Mouse (Mus musculus) heart, embryonic 14.5 days (tissue): ENCODE results near the gene Def8. TPM values are rescaled to one million over a fixed set of nuclear protein-coding genes. Genes with fewer than 3 reads are reported as not detected.

Experiments used
- ATAC-seq: fragments of 200-750 bp; cut with Nextera tagmentation; 2 replicates; pipeline ENCODE4 v1.8.0; 2017; ENCODE audit warnings: low read depth, moderate TSS enrichment; ENCODE audit not compliant: insufficient number of reproducible peaks, insufficient read depth, low FRiP score
- H3K27ac ChIP-seq, 2 experiments: fragments of 200-500 bp in 1 of 2; fragments of 300-500 bp in 1 of 2; sonication (generic) in 1 of 2; replicated peaks in 1 of 2; 2 replicates each; pipeline ENCODE4 v1.5.1; 2012 to 2014; ENCODE audit warnings: low read depth in 2 of 2, low read length in 2 of 2, control low read depth in 1 of 2, mild to moderate bottlenecking in 1 of 2, mixed read lengths in 1 of 2; ENCODE audit not compliant: control insufficient read depth in 1 of 2, insufficient read depth in 1 of 2
- H3K27me3 ChIP-seq: fragments of 300-500 bp; sonication (generic); 2 replicates; pipeline ENCODE4 v1.6.1; 2014; ENCODE audit warnings: mild to moderate bottlenecking, low read length, control low read depth; ENCODE audit not compliant: control insufficient read depth, insufficient read depth
- H3K36me3 ChIP-seq: fragments of 300-500 bp; sonication (generic); 2 replicates; pipeline ENCODE4 v1.6.1; 2014; ENCODE audit warnings: mild to moderate bottlenecking, control low read depth, low read length, mixed read lengths; ENCODE audit not compliant: control insufficient read depth, insufficient read depth
- H3K4me1 ChIP-seq, 2 experiments: fragments of 200-500 bp in 1 of 2; fragments of 300-500 bp in 1 of 2; sonication (generic) in 1 of 2; 2 replicates each; pipeline ENCODE4 v1.6.1; 2012 to 2014; ENCODE audit warnings: low read length in 2 of 2, control low read depth in 1 of 2, mixed read lengths in 1 of 2; ENCODE audit not compliant: control insufficient read depth in 2 of 2, insufficient read depth in 2 of 2
- H3K4me2 ChIP-seq: fragments of 300-500 bp; sonication (generic); 2 replicates; pipeline ENCODE4 v1.6.1; 2014; ENCODE audit warnings: mild to moderate bottlenecking, low read length
- H3K4me3 ChIP-seq, 2 experiments: fragments of 200-500 bp in 1 of 2; fragments of 300-500 bp in 1 of 2; sonication (generic) in 1 of 2; 2 replicates each; pipeline ENCODE4 v1.5.1; 2012 to 2014; ENCODE audit warnings: low read length in 2 of 2, mild to moderate bottlenecking in 2 of 2, control low read depth in 1 of 2, low read depth in 1 of 2, moderate library complexity in 1 of 2; ENCODE audit not compliant: control insufficient read depth in 1 of 2, insufficient read depth in 1 of 2
- H3K9ac ChIP-seq: fragments of 300-500 bp; sonication (generic); 2 replicates; pipeline ENCODE4 v1.6.1; 2014; ENCODE audit warnings: mild to moderate bottlenecking, low read length
- H3K9me3 ChIP-seq: fragments of 300-500 bp; sonication (generic); 2 replicates; pipeline ENCODE4 v1.6.1; 2016; ENCODE audit warnings: low read length, control low read depth; ENCODE audit not compliant: control insufficient read depth
- WGBS: fragments of 180-500 bp; shearing (Covaris S2); extraction: QIAGEN DNeasy Blood & Tissue Kit; methylation state at CpG from one replicate; pipeline ENCODE4 v1.1.7; 2014; 5-methylcytosine and 5-hydroxymethylcytosine counted together
- polyA plus RNA-seq: library from polyadenylated mRNA; unstranded; fragments of >200 nt; fragmentation: Nextera tagmentation; extraction: Ambion mirVana; gene quantifications from 2 replicates; pipeline ENCODE4 v1.2.1, GENCODE M21; 2014

Def8 gene
- polyA plus RNA-seq, 1 experiment from 2014 or later: 31.7 TPM

GRCm38 (mm10) chr8:123408586-123409544 lies 14.5 kb upstream of the Def8 start:
- H3K27me3 ChIP-seq: peaks cover 46% of the 10 kb centered on the region
- WGBS: 57% methylated on average over 9 of the region's 9 CpGs
- H3K27ac ChIP-seq: no peak overlapping the region
- H3K4me2 ChIP-seq: no peak overlapping the region
- no peaks in the 10 kb centered on the region for H3K9me3 ChIP-seq
- H3K4me1 ChIP-seq: peaks cover 30% of the 10 kb centered on the region in 2 experiments
- no peak for ATAC-seq
- H3K36me3 ChIP-seq: no peaks in the 10 kb centered on the region
- H3K4me3 ChIP-seq: no peak overlapping the region
- no peak overlapping the region for H3K9ac ChIP-seq

- H3K36me3 ChIP-seq: no peaks in the 10 kb centered on the region
- no peaks in the 10 kb centered on the region for H3K9me3 ChIP-seq
- ATAC-seq: peak; percentile 41; the same call in 1 of the 2 replicates
- no peak overlapping the region for H3K9ac ChIP-seq
- H3K4me2 ChIP-seq: peak overlapping the region; percentile 11; the same call in 1 of the 2 replicates
- WGBS: 55% methylated on average over 8 of the region's 8 CpGs
- no peak overlapping the region for H3K27ac ChIP-seq
- H3K27me3 ChIP-seq: peaks cover 52% of the 10 kb centered on the region
- peaks cover 30% of the 10 kb centered on the region in 2 experiments for H3K4me1 ChIP-seq
- no peak overlapping the region for H3K4me3 ChIP-seq
Observed at GRCm38 (mm10) chr8:123410049-123410587, 13.2 kb upstream of the Def8 start.

GRCm38 (mm10) chr8:123410788-123411187 lies 12.5 kb upstream of the Def8 start:
- Histone ChIP-seq H3K4me1 (peaks cover 30% of the 10 kb centered on the region in 2 experiments), H3K27ac (no peak overlapping the region)

GRCm38 (mm10) chr8:123411246-123411645 lies 12.1 kb upstream of the Def8 start, which contains the start of gene Tubb3:
Gene Tubb3 (plus strand): TSS chr8:123411424.
- Histone ChIP-seq H3K9me3 (no peaks in the 10 kb centered on the region), H3K9ac (no peak within 1 kb of the TSS), H3K36me3 (no peaks in the 10 kb centered on the region), H3K4me3 (peak within 1 kb of the TSS; percentile 33), H3K27ac (no peak within 1 kb of the TSS), H3K27me3 (peaks cover 52% of the 10 kb centered on the region), H3K4me1 (peaks cover 30% of the 10 kb centered on the region in 2 experiments), H3K4me2 (peak within 1 kb of the TSS; percentile 56)
- 2% methylated on average over 29 of the region's 29 CpGs for WGBS
- peak; percentile 31; the same call in 1 of the 2 replicates for ATAC-seq

More at GRCm38 (mm10) chr8:123410788-123411187, 12.5 kb upstream of the Def8 start:
- Histone ChIP-seq H3K9me3 (no peaks in the 10 kb centered on the region), H3K4me2 (peak overlapping the region; percentile 56), H3K4me3 (peak overlapping the region; percentile 33; a peak in 3 of 4 replicates), H3K27me3 (peaks cover 52% of the 10 kb centered on the region), H3K9ac (no peak overlapping the region), H3K36me3 (no peaks in the 10 kb centered on the region)
- no peak for ATAC-seq
- 16% methylated on average over 11 of the region's 11 CpGs for WGBS

GRCm38 (mm10) chr8:123411781-123412327 lies 11.5 kb upstream of the Def8 start:
- Histone ChIP-seq H3K27me3 (peaks cover 52% of the 10 kb centered on the region), H3K9me3 (no peaks in the 10 kb centered on the region), H3K36me3 (no peaks in the 10 kb centered on the region), H3K4me2 (peak overlapping the region; percentile 56), H3K9ac (no peak overlapping the region), H3K4me1 (peaks cover 27 to 30% of the 10 kb centered on the region in 2 experiments), H3K4me3 (peak overlapping the region; percentile 33), H3K27ac (no peak overlapping the region)
- 12% methylated on average over 16 of the region's 16 CpGs for WGBS
- ATAC-seq: peak; percentile 10; the same call in 1 of the 2 replicates

GRCm38 (mm10) chr8:123412560-123413170 lies 10.7 kb upstream of the Def8 start:
- H3K27me3 ChIP-seq: peaks cover 48% of the 10 kb centered on the region

GRCm38 (mm10) chr8:123414255-123414654 lies 9.1 kb upstream of the Def8 start:
- H3K9ac ChIP-seq: no peak overlapping the region
- H3K4me3 ChIP-seq: no peak overlapping the region
- no peak for ATAC-seq
- H3K4me2 ChIP-seq: no peak overlapping the region
- no peaks in the 10 kb centered on the region for H3K36me3 ChIP-seq
- 7% methylated on average over 9 of the region's 9 CpGs for WGBS
- H3K4me1 ChIP-seq: peaks cover 16 to 26% of the 10 kb centered on the region in 2 experiments
- H3K27me3 ChIP-seq: peaks cover 46% of the 10 kb centered on the region
- no peak overlapping the region for H3K27ac ChIP-seq
- H3K9me3 ChIP-seq: no peaks in the 10 kb centered on the region

More at GRCm38 (mm10) chr8:123412560-123413170, 10.7 kb upstream of the Def8 start:
- Histone ChIP-seq H3K4me2 (no peak overlapping the region), H3K4me3 (no peak overlapping the region), H3K9me3 (no peaks in the 10 kb centered on the region), H3K9ac (no peak overlapping the region), H3K4me1 (peaks cover 27 to 30% of the 10 kb centered on the region in 2 experiments), H3K27ac (no peak overlapping the region), H3K36me3 (no peaks in the 10 kb centered on the region)
- 6% methylated on average over 12 of the region's 12 CpGs for WGBS
- ATAC-seq: no peak
